Mouse (Mus musculus) cortical plate, adult 2 months (tissue): ENCODE measurements at regions not wholly inside any gene's neighbourhood (a gene's known extent, or its start where the extent isn't known, plus 50 kb on each side); places are given as distances from the start of the nearest gene placed in this dataset.

Source experiments
- CTCF ChIP-seq: fragments of 200-500 bp; IDR thresholded peaks from 2 replicates; pipeline ENCODE4 v1.5.1; 2011; ENCODE audit warnings: mild to moderate bottlenecking, control low read depth, low read length; ENCODE audit not compliant: insufficient read depth; ENCODE audit errors: extremely low read depth
- POLR2A ChIP-seq: fragments of 200-500 bp; IDR thresholded peaks from 2 replicates; pipeline ENCODE4 v1.6.1; 2011; ENCODE audit warnings: mild to moderate bottlenecking, low read length, control low read depth; ENCODE audit not compliant: insufficient read depth; ENCODE audit errors: extremely low read depth

- TF ChIP-seq CTCF (no peak), POLR2A (no peak)
These were observed 102.2 kb downstream of the Pih1h3b start for GRCm38 (mm10) chrX:140164859-140165258.
